Mouse (Mus musculus) thymus, adult 2 months (tissue): ENCODE measurements at regions not wholly inside any gene's neighbourhood (a gene's known extent, or its start where the extent isn't known, plus 50 kb on each side); places are given as distances from the start of the nearest gene placed in this dataset.

Experiments
- DNase-seq: peaks from one replicate; pipeline ENCODE4 v3.0.0; 2021
- H3K27ac ChIP-seq: fragments of 200-500 bp; 2 replicates; pipeline ENCODE4 v1.5.1; 2012; ENCODE audit warnings: low read length, control low read depth; ENCODE audit not compliant: control insufficient read depth, insufficient read depth
- H3K27me3 ChIP-seq: fragments of 200-500 bp; 2 replicates; pipeline ENCODE4 v1.6.1; 2012; ENCODE audit warnings: mild to moderate bottlenecking, low read length, moderate library complexity, mixed read lengths; ENCODE audit not compliant: control insufficient read depth, insufficient read depth
- H3K36me3 ChIP-seq: fragments of 200-500 bp; 2 replicates; pipeline ENCODE4 v1.6.1; 2012; ENCODE audit warnings: mild to moderate bottlenecking, low read length, moderate library complexity; ENCODE audit not compliant: control insufficient read depth, insufficient read depth
- H3K4me1 ChIP-seq: fragments of 200-500 bp; replicated peaks from 2 replicates; pipeline ENCODE4 v1.6.1; 2012; ENCODE audit warnings: low read length; ENCODE audit not compliant: control insufficient read depth, insufficient read depth
- H3K4me3 ChIP-seq: fragments of 200-500 bp; 2 replicates; pipeline ENCODE4 v1.5.1; 2012; ENCODE audit warnings: mild to moderate bottlenecking, low read length, control low read depth, moderate library complexity; ENCODE audit not compliant: control insufficient read depth, insufficient read depth
- CTCF ChIP-seq: fragments of 200-500 bp; IDR thresholded peaks from 2 replicates; pipeline ENCODE4 v1.5.1; 2012; ENCODE audit warnings: mild to moderate bottlenecking, control low read depth, low read length, moderate library complexity, borderline replicate concordance; ENCODE audit not compliant: control insufficient read depth, poor library complexity, insufficient read depth; ENCODE audit errors: extremely low read depth
- POLR2A ChIP-seq: fragments of 200-500 bp; IDR thresholded peaks from 2 replicates; pipeline ENCODE4 v1.6.1; 2012; ENCODE audit warnings: mild to moderate bottlenecking, low read length, control low read depth, moderate library complexity; ENCODE audit not compliant: control insufficient read depth, poor library complexity, insufficient read depth; ENCODE audit errors: extremely low read depth
- WGBS: fragments of 180-500 bp; shearing (Covaris S2); methylation state at CpG from one replicate; pipeline ENCODE4 v1.1.7; 2018; 5-methylcytosine and 5-hydroxymethylcytosine counted together

- H3K4me3 ChIP-seq, result no peak overlapping the region
- no peaks in the 10 kb centered on the region for H3K4me1 ChIP-seq
- no peak for DNase-seq
- WGBS, result 91% methylated on average over 5 of the region's 5 CpGs
- H3K36me3 ChIP-seq, result no peaks in the 10 kb centered on the region
- no peak overlapping the region for H3K27ac ChIP-seq
- H3K27me3 ChIP-seq, result no peaks in the 10 kb centered on the region
- TF ChIP-seq CTCF (no peak), POLR2A (no peak)
These were observed 437.6 kb upstream of the Id2 start for GRCm38 (mm10) chr12:25534620-25534950.

DNA sequence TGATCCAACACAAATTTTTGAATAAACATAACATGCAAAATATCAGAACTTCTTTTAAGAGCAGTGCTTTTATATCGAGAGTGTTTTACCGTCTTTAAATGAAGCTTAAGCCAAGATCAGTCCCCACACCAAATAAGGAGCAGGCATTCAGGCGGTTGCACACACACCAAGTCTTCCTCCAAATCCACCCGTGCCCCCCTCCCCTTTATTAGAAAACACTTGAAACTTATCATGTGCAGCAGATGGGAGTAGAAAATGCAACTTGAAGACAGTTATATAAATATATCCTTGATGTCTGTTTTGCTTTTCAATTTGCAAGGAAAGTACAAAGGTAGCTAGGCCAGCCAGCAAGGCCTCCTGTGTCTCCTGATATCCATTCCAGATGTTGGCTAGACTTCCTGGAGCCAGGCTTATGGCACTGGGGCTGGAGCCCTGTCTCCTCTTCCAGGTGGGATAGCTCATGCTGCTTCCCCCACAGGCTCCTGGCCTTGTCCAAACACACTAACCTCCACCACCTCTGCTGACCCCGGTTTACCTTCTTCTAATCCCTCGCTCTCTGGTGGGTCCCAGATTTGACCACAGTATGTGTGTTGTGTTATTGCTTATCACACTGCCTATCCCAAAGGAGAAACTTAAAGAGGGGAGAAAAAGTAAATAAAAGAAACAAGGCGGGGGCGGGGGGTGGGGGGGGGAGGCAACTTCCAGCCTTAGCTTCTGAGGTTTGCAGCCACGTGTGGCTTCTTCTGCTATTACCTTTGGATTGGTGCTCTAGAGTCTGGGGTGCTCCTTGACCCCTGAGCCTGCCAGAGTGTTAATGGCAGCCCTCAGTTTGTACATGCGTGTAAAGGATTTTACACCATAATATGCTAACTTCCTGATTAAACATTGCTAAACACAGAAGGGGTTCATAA lies 437.0 kb upstream of the Id2 start:
- no peak for DNase-seq
- 87% methylated on average over 10 of the region's 10 CpGs for WGBS

GRCm38 (mm10) chr12:25530483-25530882 lies 433.5 kb upstream of the Id2 start:
- H3K36me3 ChIP-seq, result no peaks in the 10 kb centered on the region
- no peak overlapping the region for H3K27ac ChIP-seq
- TF ChIP-seq CTCF, result no peak
- no peak for TF ChIP-seq POLR2A
- no peaks in the 10 kb centered on the region for H3K4me1 ChIP-seq
- 97% methylated on average over 3 of the region's 3 CpGs for WGBS
- no peaks in the 10 kb centered on the region for H3K27me3 ChIP-seq
- no peak for DNase-seq
- no peak overlapping the region for H3K4me3 ChIP-seq

More for the DNA sequence above, 437.0 kb upstream of the Id2 start:
- H3K4me3 ChIP-seq, result no peak overlapping the region
- H3K27me3 ChIP-seq, result no peaks in the 10 kb centered on the region
- H3K36me3 ChIP-seq, result no peaks in the 10 kb centered on the region
- TF ChIP-seq POLR2A, result no peak
- TF ChIP-seq CTCF, result no peak
- no peaks in the 10 kb centered on the region for H3K4me1 ChIP-seq
- H3K27ac ChIP-seq, result no peak overlapping the region

DNA sequence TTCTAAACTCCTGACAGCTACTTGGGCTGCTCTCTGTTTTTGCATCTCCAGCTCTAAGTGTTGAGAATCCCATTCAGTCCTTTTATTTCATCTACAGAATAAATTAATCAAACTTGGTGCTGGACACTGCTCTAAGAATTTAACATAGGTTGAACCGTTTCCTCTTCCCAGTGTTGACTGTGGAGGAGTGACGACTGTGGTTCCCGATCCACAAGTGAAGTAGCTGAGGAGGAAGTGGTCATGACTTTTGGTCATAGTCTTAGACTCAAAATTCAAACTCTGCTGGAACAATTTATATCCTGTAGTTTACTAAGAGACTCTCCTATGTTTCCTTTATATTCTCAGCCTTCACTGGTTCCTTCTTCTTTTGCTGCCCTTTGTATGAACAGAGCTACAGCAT lies 432.6 kb upstream of the Id2 start:
- no peak for TF ChIP-seq POLR2A
- TF ChIP-seq CTCF, result no peak
- no peak for DNase-seq
- Histone ChIP-seq H3K4me1 (no peaks in the 10 kb centered on the region), H3K27ac (no peak overlapping the region), H3K27me3 (no peaks in the 10 kb centered on the region), H3K36me3 (no peaks in the 10 kb centered on the region), H3K4me3 (no peak overlapping the region)
- WGBS, result 22% methylated on average over 3 of the region's 3 CpGs

- H3K4me1 ChIP-seq, result no peaks in the 10 kb centered on the region
- no peak overlapping the region for H3K4me3 ChIP-seq
- no peaks in the 10 kb centered on the region for H3K36me3 ChIP-seq
- DNase-seq, result no peak
- WGBS, result 95% methylated on average over 11 of the region's 11 CpGs
- no peak overlapping the region for H3K27ac ChIP-seq
- no peaks in the 10 kb centered on the region for H3K27me3 ChIP-seq
- TF ChIP-seq CTCF (no peak), POLR2A (no peak)
These were observed 429.7 kb upstream of the Id2 start for GRCm38 (mm10) chr12:25526639-25527038.

- no peak overlapping the region for H3K4me3 ChIP-seq
- H3K27ac ChIP-seq, result no peak overlapping the region
- no peak for TF ChIP-seq CTCF
- no peak for TF ChIP-seq POLR2A
- no peaks in the 10 kb centered on the region for H3K36me3 ChIP-seq
- H3K4me1 ChIP-seq, result no peaks in the 10 kb centered on the region
- no peak for DNase-seq
- no peaks in the 10 kb centered on the region for H3K27me3 ChIP-seq
- 74% methylated on average over 2 of the region's 2 CpGs for WGBS
These were observed 419.8 kb upstream of the Id2 start for GRCm38 (mm10) chr12:25516738-25517137.
